Mouse (Mus musculus): ENCODE results near the gene C8g. TPM values are rescaled to one million over a fixed set of nuclear protein-coding genes. Genes with fewer than 3 reads are reported as not detected.

C8g gene
- total and polyA plus RNA-seq, 3 experiments = 1.3 to 4.1 (median 1.6) TPM

DNA sequence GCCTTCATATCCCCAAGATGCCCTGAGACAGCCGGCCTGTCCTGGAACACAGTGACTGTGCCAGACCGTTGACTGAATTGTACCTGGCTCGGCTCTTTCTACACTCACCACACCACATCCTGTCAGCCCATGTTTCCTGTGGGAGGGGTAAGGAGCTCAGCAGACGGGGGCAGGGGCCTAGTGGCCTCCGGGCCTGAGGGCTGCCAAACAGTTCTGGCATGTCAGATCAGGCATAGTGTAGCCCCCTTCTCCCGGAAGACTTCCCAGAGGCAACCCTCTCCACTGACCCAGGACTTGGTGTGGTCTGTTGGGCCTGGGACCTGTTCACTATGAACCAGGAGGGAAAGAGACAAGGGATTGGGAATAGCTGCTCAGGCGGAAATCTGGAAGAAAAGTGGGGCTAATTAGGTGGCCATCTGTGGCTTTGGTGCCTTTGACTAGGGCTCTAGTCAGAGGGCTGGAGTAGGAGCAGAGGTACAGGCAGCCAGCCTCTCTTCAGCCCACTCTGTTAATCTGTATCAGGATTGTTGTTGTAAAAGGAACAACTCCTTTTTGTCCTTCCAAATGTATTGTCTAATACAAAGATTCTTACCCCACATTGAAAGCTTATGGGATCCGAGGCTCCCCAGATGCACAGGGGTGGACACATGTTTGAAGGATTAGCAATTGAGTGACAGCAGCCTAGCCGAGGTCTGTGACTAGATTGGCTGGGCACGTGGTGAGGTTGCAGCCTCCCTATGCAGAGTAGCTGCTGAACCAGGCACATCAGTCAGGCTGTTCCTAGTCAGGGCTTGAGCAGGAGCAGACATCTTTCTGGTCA is 35.5 kb downstream of the C8g start:
- no peaks in the 10 kb centered on the region for H3K36me3 ChIP-seq (ENCODE audit: control insufficient read depth, insufficient read depth, low read length)
- H3K27ac ChIP-seq = no peak overlapping the region
- 46% methylated on average over 10 of the region's 10 CpGs for WGBS
- TF ChIP-seq CTCF (IDR thresholded peaks at IDR 0.05) = no peak
- no peak for TF ChIP-seq EP300 (IDR thresholded peaks at IDR 0.05; ENCODE audit: insufficient read depth, low read depth, low read length)
- no peak for TF ChIP-seq POLR2A (IDR thresholded peaks at IDR 0.05; ENCODE audit: insufficient read depth, low read depth, low read length)
- H3K4me1 ChIP-seq (ENCODE audit: control insufficient read depth, insufficient read depth, low read length) = peaks cover 7% of the 10 kb centered on the region
- intact Hi-C loops (cut with DNase I) = no loop called here
- H3K79me2 ChIP-seq (replicated peaks; ENCODE audit: control insufficient read depth, insufficient read depth, low read length) = no peaks in the 10 kb centered on the region
- H3K4me3 ChIP-seq = no peak overlapping the region
- H3K9ac ChIP-seq (ENCODE audit: low read depth, low read length) = no peak overlapping the region
- DNase-seq = peak in 1 of 2 experiments; percentile 49
- H3K27me3 ChIP-seq (ENCODE audit: control insufficient read depth, insufficient read depth, low read length) = no peaks in the 10 kb centered on the region

- no peak overlapping the region for H3K9ac ChIP-seq (ENCODE audit: low read depth, low read length)
- no peak overlapping the region for H3K27ac ChIP-seq
- 81% methylated on average over 2 of the region's 2 CpGs for WGBS
- H3K36me3 ChIP-seq (ENCODE audit: control insufficient read depth, insufficient read depth, low read length) = no peaks in the 10 kb centered on the region
- no peak for TF ChIP-seq CTCF (IDR thresholded peaks at IDR 0.05)
- TF ChIP-seq EP300 (IDR thresholded peaks at IDR 0.05; ENCODE audit: insufficient read depth, low read depth, low read length) = no peak
- no peak for TF ChIP-seq POLR2A (IDR thresholded peaks at IDR 0.05; ENCODE audit: insufficient read depth, low read depth, low read length)
- H3K79me2 ChIP-seq (replicated peaks; ENCODE audit: control insufficient read depth, insufficient read depth, low read length) = no peaks in the 10 kb centered on the region
- peaks cover 7% of the 10 kb centered on the region for H3K4me1 ChIP-seq (ENCODE audit: control insufficient read depth, insufficient read depth, low read length)
- no peak for DNase-seq
- no peaks in the 10 kb centered on the region for H3K27me3 ChIP-seq (ENCODE audit: control insufficient read depth, insufficient read depth, low read length)
- intact Hi-C loops (cut with DNase I) = no loop called here
- H3K4me3 ChIP-seq = no peak overlapping the region
Measured at GRCm38 (mm10) chr2:25465256-25465655, 36.3 kb downstream of the C8g start.

- Histone ChIP-seq H3K9ac (ENCODE audit: low read depth, low read length) (no peak overlapping the region), H3K4me1 (ENCODE audit: control insufficient read depth, insufficient read depth, low read length) (peaks cover 8% of the 10 kb centered on the region), H3K27me3 (ENCODE audit: control insufficient read depth, insufficient read depth, low read length) (no peaks in the 10 kb centered on the region), H3K79me2 (replicated peaks; ENCODE audit: control insufficient read depth, insufficient read depth, low read length) (no peaks in the 10 kb centered on the region), H3K36me3 (ENCODE audit: control insufficient read depth, insufficient read depth, low read length) (no peaks in the 10 kb centered on the region), H3K27ac (no peak overlapping the region), H3K4me3 (no peak overlapping the region)
- WGBS = 89% methylated on average over 3 of the region's 3 CpGs
- TF ChIP-seq EP300 (IDR thresholded peaks at IDR 0.05; ENCODE audit: insufficient read depth, low read depth, low read length) (no peak), CTCF (IDR thresholded peaks at IDR 0.05) (no peak), POLR2A (IDR thresholded peaks at IDR 0.05; ENCODE audit: insufficient read depth, low read depth, low read length) (no peak)
- intact Hi-C loops (cut with DNase I) = no loop called here
- no peak for DNase-seq
Measured at GRCm38 (mm10) chr2:25463630-25464029, 37.9 kb downstream of the C8g start.

GRCm38 (mm10) chr2:25461407-25461806 is 40.1 kb downstream of the C8g start:
- Histone ChIP-seq H3K36me3 (ENCODE audit: control insufficient read depth, insufficient read depth, low read length) (no peaks in the 10 kb centered on the region), H3K79me2 (replicated peaks; ENCODE audit: control insufficient read depth, insufficient read depth, low read length) (no peaks in the 10 kb centered on the region), H3K27me3 (ENCODE audit: control insufficient read depth, insufficient read depth, low read length) (no peaks in the 10 kb centered on the region), H3K27ac (peak overlapping the region; percentile 95), H3K9ac (ENCODE audit: low read depth, low read length) (peak overlapping the region; percentile 65), H3K4me3 (peak overlapping the region; percentile 92), H3K4me1 (ENCODE audit: control insufficient read depth, insufficient read depth, low read length) (peaks cover 8% of the 10 kb centered on the region)
- intact Hi-C loops (cut with DNase I) = loop anchor here (2.0 kb wide), 1 partner anchor 31 kb away; no protein-coding TSS in a partner anchor
- no peak for TF ChIP-seq POLR2A (IDR thresholded peaks at IDR 0.05; ENCODE audit: insufficient read depth, low read depth, low read length)
- no peak for TF ChIP-seq CTCF (IDR thresholded peaks at IDR 0.05)
- TF ChIP-seq EP300 (IDR thresholded peaks at IDR 0.05; ENCODE audit: insufficient read depth, low read depth, low read length) = no peak
- DNase-seq = no peak
- WGBS = 14% methylated on average over 3 of the region's 3 CpGs

GRCm38 (mm10) chr2:25460551-25461309 is 40.8 kb downstream of the C8g start, which contains the start of gene Paxx:
TSS of gene Paxx (minus strand) at chr2:25461094.
- intact Hi-C loops (cut with DNase I) = loop anchor here (2.0 kb wide), 1 partner anchor 30 kb away; no protein-coding TSS in a partner anchor
- under 1% methylated on average over 48 of the region's 48 CpGs for WGBS

More at GRCm38 (mm10) chr2:25460551-25461309, 40.8 kb downstream of the C8g start, which contains the start of gene Paxx:
- peak; percentile 90 to 96 for DNase-seq
- no peaks in the 10 kb centered on the region for H3K79me2 ChIP-seq (replicated peaks; ENCODE audit: control insufficient read depth, insufficient read depth, low read length)
- peak within 1 kb of the TSS; percentile 92 for H3K4me3 ChIP-seq
- H3K9ac ChIP-seq (ENCODE audit: low read depth, low read length) = peak within 1 kb of the TSS; percentile 88
- H3K36me3 ChIP-seq (ENCODE audit: control insufficient read depth, insufficient read depth, low read length) = no peaks in the 10 kb centered on the region
- peak within 1 kb of the TSS; percentile 95 for H3K27ac ChIP-seq
- H3K27me3 ChIP-seq (ENCODE audit: control insufficient read depth, insufficient read depth, low read length) = no peaks in the 10 kb centered on the region
- H3K4me1 ChIP-seq (ENCODE audit: control insufficient read depth, insufficient read depth, low read length) = peaks cover 8% of the 10 kb centered on the region
- TF ChIP-seq POLR2A (IDR thresholded peaks at IDR 0.05; ENCODE audit: insufficient read depth, low read depth, low read length) (peak; percentile 90), EP300 (IDR thresholded peaks at IDR 0.05; ENCODE audit: insufficient read depth, low read depth, low read length) (0 out of 2 replicates have a peak, but pooled peaks have one; percentile 8), CTCF (IDR thresholded peaks at IDR 0.05) (no peak)

All from heart, adult 2 months (tissue).